Mouse (Mus musculus) spleen, adult 2 months (tissue): ENCODE results near the gene Rhbdd3.

Experiments used
- CTCF ChIP-seq: fragments of 200-500 bp; IDR thresholded peaks from 2 replicates; pipeline ENCODE4 v1.5.1; 2011; ENCODE audit warnings: mild to moderate bottlenecking, inconsistent platforms; ENCODE audit not compliant: insufficient read depth, insufficient read length, insufficient replicate concordance; ENCODE audit errors: extremely low read depth
- POLR2A ChIP-seq: fragments of 200-500 bp; IDR thresholded peaks from 2 replicates; pipeline ENCODE4 v1.6.1; 2011; ENCODE audit warnings: low read depth, low read length, inconsistent platforms

DNA sequence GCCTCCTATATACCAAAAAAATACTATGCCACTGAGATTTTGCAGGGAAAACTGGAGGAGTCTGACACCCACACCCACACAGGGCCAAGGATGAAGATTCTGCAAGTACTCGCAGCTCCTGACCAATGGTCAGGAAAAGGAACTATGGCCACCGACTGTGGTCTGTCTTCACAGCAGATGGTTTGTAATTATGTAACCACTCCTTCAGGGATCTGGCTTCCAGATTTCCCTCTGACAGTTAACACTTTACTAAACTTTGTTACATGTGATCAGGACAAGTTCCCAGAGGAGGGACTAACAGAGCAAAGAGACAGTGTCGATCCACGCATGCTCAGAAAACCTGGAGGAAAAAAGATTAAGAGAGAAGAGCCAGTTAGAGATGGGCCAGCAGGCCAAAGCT, 34.0 kb downstream of the Rhbdd3 start:
- no peak for TF ChIP-seq CTCF
- TF ChIP-seq POLR2A, result no peak
